Mouse (Mus musculus) CH12.LX (cell line): ENCODE results near the gene Olfr884.

Experiments used
- EP300 ChIP-seq: IDR thresholded peaks from 2 replicates; pipeline ENCODE4 v1.6.1; 2011; ENCODE audit warnings: low read length, improper control_type of control experiment
- JUND ChIP-seq: conservative IDR thresholded peaks from 2 replicates; pipeline ENCODE4 v1.6.1; 2011; ENCODE audit warnings: low read depth, low read length, improper control_type of control experiment
- RAD21 ChIP-seq: IDR thresholded peaks from 2 replicates; pipeline ENCODE4 v1.6.1; 2011; ENCODE audit warnings: low read depth, mild to moderate bottlenecking, low read length, improper control_type of control experiment, moderate library complexity
- TCF12 ChIP-seq: IDR thresholded peaks from 2 replicates; pipeline ENCODE4 v1.6.1; 2014; ENCODE audit warnings: low read depth, mild to moderate bottlenecking, inconsistent platforms, low read length, improper control_type of control experiment

DNA sequence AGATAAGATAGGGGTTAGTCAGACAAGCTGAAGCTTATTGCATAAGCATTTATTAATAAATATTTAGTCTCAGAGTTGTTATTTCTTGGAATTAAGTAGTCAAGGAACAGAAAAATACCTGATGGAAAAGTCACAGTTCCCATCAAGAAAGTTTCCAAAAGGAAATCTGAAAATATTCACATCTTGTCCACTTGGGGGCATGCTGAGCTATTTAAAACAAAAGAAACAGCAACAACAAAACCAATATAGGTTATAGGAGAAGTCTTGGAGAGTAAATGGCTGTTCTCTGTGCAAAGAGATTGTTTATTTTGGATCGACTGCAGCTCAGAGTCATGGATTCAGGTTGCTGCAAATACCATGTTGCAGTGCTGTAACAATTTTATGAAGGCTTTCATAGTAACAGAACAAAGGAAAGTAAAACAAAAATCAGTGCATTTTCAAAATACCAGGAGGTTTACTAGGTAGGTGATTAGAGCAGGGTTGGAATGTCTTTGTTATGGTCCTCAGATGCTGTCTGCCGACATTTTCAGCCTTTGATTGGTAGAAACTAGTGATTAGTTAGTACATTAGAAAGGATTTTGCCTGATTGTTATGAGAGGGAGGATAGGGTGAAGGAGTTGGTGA, 47.7 kb upstream of the Olfr884 start:
- TF ChIP-seq JUND: no peak
- peak; percentile 64 for TF ChIP-seq RAD21
- TF ChIP-seq EP300: no peak
- no peak for TF ChIP-seq TCF12
